Mouse (Mus musculus) intestine, postnatal 0 days (tissue): ENCODE measurements around the gene Mospd2. TPM values are rescaled to one million over a fixed set of nuclear protein-coding genes. Genes with fewer than 3 reads are reported as not detected.

Source experiments
- ATAC-seq: fragments of 200-750 bp; cut with Nextera tagmentation; 2 replicates; pipeline ENCODE4 v1.8.0; 2017; ENCODE audit warnings: mild to moderate bottlenecking, moderate TSS enrichment, moderate library complexity
- H3K27ac ChIP-seq: fragments of 300-500 bp; sonication (generic); 2 replicates; pipeline ENCODE4 v1.5.1; 2014; ENCODE audit warnings: mild to moderate bottlenecking, low read depth, low read length, moderate library complexity
- H3K27me3 ChIP-seq: fragments of 300-500 bp; sonication (generic); replicated peaks from 2 replicates; pipeline ENCODE4 v1.6.1; 2014; ENCODE audit warnings: low read length, mixed read lengths; ENCODE audit not compliant: control insufficient read depth, insufficient read depth
- H3K36me3 ChIP-seq: fragments of 300-500 bp; sonication (generic); 2 replicates; pipeline ENCODE4 v1.6.1; 2014; ENCODE audit warnings: mild to moderate bottlenecking, moderate library complexity; ENCODE audit not compliant: control insufficient read depth, insufficient read depth
- H3K4me1 ChIP-seq: fragments of 300-500 bp; sonication (generic); replicated peaks from 2 replicates; pipeline ENCODE4 v1.6.1; 2014; ENCODE audit warnings: antibody characterized with exemption, low read length, mixed read lengths; ENCODE audit not compliant: control insufficient read depth, insufficient read depth
- H3K4me2 ChIP-seq: fragments of 300-500 bp; sonication (generic); replicated peaks from 2 replicates; pipeline ENCODE4 v1.6.1; 2014; ENCODE audit warnings: low read depth, mild to moderate bottlenecking, moderate library complexity
- H3K4me3 ChIP-seq: fragments of 300-500 bp; sonication (generic); 2 replicates; pipeline ENCODE4 v1.5.1; 2014; ENCODE audit warnings: low read depth, low read length
- H3K9ac ChIP-seq: fragments of 300-500 bp; sonication (generic); 2 replicates; pipeline ENCODE4 v1.6.1; 2014; ENCODE audit warnings: mild to moderate bottlenecking, low read depth, low read length
- H3K9me3 ChIP-seq: fragments of 300-500 bp; sonication (generic); 2 replicates; pipeline ENCODE4 v1.6.1; 2016; ENCODE audit warnings: mixed run types; ENCODE audit not compliant: control insufficient read depth
- CTCF ChIP-seq: sonication (generic); IDR thresholded peaks from 2 replicates; pipeline ENCODE4 v1.5.1; 2016; ENCODE audit warnings: low read depth, mild to moderate bottlenecking, control low read depth, antibody characterized with exemption, moderate library complexity
- WGBS: fragments of 180-500 bp; shearing (Covaris S2); extraction: QIAGEN DNeasy Blood & Tissue Kit; methylation state at CpG from one replicate; pipeline ENCODE4 v1.1.7; 2014; 5-methylcytosine and 5-hydroxymethylcytosine counted together
- polyA plus RNA-seq: library from polyadenylated mRNA; unstranded; fragments of >200 nt; fragmentation: Nextera tagmentation; extraction: Ambion mirVana; gene quantifications from 2 replicates; pipeline ENCODE4 v1.2.1, GENCODE M21; 2015

Gene Mospd2
- polyA plus RNA-seq, 1 experiment from 2014 or later, result 19.4 TPM

DNA sequence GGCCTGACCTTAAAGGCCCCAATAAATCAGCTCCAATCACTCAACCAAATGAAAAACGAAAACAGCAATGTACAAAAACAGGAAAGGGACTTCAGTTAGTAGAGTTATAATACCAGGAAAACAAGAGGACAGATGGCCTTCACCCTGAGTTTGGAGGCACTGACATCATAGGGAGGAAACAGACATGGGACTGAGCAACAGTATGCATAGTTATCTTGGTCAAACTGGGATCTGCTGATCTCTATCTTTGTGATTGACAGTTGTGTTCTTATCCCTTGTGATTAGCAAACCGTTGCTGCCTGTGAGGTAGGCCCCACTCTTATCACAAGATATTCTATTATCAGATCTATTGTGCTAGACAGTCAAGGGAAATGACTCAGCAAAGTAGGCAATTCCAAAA is 80.4 kb downstream of the Mospd2 start:
- Histone ChIP-seq H3K4me3 (no peak overlapping the region), H3K9ac (no peak overlapping the region), H3K27ac (no peak overlapping the region), H3K9me3 (no peaks in the 10 kb centered on the region), H3K36me3 (no peaks in the 10 kb centered on the region), H3K4me1 (no peaks in the 10 kb centered on the region), H3K27me3 (no peaks in the 10 kb centered on the region), H3K4me2 (no peak overlapping the region)
- TF ChIP-seq CTCF, result no peak
- WGBS, result 44% methylated on average over 2 of the region's 2 CpGs
- no peak for ATAC-seq

DNA sequence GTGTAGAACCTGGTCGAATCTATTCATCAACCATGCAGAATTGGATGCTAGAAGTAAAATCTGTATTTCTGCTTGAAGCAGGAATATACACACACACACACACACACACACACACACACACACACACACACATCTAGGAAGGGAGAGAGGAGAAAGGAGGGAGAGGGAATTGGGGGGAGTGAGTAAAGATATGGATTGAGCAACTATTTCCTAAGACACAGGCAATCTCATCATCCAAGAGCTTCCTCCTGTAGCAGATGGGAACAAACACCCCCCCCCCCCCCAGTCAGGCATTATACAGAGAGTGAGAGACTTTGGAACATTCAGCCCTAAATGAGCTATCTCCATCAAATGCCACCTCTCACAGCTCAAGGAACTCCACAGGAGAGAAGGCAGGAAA is 93.9 kb downstream of the Mospd2 start:
- H3K27ac ChIP-seq, result no peak overlapping the region
- H3K27me3 ChIP-seq, result no peaks in the 10 kb centered on the region
- H3K4me1 ChIP-seq, result no peaks in the 10 kb centered on the region
- no peak overlapping the region for H3K9ac ChIP-seq
- no peaks in the 10 kb centered on the region for H3K36me3 ChIP-seq
- WGBS, result 88% methylated on average over 1 of the region's 1 CpGs
- H3K4me2 ChIP-seq, result no peak overlapping the region
- ATAC-seq, result no peak
- H3K4me3 ChIP-seq, result no peak overlapping the region
- no peaks in the 10 kb centered on the region for H3K9me3 ChIP-seq
- no peak for TF ChIP-seq CTCF

Other genes with a start within 250 kb of the Mospd2 start
- gene Fancb, start 217 bp upstream of the Mospd2 start, polyA plus RNA-seq, result 2.1 TPM in 2 replicates
- not detected in 2 replicates for gene Gm17604, start 24.5 kb upstream of the Mospd2 start, polyA plus RNA-seq